Mouse (Mus musculus) frontal cortex, postnatal 10 days (tissue): ENCODE data around the gene Rbm47.
A peak's percentile ranks its signal among the peaks of the same experiment; 100 is the strongest.

ENCODE experiments used
- DNase-seq, 2 experiments: peaks; one replicate each; pipeline ENCODE4 v3.0.0; 2022; ENCODE audit warnings: low spot score in 2 of 2, mixed read lengths in 1 of 2

Rbm47 gene

GRCm38 (mm10) chr5:66128948-66129347, 44.0 kb downstream of the Rbm47 start:
- no peak for DNase-seq

DNA sequence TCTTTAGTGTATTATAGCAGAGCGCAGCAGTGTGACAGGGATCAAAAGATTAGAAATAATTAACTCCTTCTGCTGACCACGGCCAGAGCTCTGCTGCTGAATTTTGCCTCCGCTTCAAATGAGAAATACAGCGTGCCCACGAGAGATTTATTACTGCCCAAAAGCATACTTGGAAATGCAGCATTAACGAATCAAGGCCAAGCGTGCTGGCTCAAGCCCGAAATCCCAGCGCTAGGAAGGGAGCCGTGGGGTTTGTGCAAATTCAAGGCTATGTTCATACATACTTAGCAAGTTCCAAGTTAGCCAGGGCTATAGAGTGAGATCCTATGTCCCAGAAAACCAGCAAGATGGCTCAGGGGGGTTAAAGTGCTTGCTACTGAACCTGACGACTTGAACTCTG, 47.5 kb downstream of the Rbm47 start:
- DNase-seq = no peak

GRCm38 (mm10) chr5:66124931-66125330, 48.0 kb downstream of the Rbm47 start:
- DNase-seq = no peak

- DNase-seq = no peak
Measured at GRCm38 (mm10) chr5:66124089-66124400, 48.9 kb downstream of the Rbm47 start.

- no peak for DNase-seq
Measured at GRCm38 (mm10) chr5:66123295-66124088, 49.4 kb downstream of the Rbm47 start.

GRCm38 (mm10) chr5:66121255-66121654, 51.7 kb downstream of the Rbm47 start:
- DNase-seq = no peak

DNA sequence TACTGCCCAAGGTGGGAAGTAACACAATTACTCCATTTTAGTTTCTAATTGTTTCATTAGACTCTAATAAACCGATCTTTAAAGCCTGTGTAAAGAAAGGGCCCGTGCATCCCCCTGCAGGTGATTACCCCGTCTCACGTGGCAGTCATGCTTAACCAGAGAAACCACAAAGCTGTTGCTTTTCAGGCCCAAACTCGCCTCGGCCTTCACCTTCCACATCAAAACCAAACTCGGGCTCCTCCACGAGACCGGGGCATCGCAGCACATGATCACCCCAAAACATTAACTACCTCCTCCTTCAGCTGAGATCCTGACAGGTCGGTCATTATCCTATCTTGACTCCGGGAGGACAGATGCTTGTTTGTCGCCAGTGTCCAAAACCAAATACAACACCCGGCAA, 58.2 kb downstream of the Rbm47 start:
- DNase-seq = no peak

DNA sequence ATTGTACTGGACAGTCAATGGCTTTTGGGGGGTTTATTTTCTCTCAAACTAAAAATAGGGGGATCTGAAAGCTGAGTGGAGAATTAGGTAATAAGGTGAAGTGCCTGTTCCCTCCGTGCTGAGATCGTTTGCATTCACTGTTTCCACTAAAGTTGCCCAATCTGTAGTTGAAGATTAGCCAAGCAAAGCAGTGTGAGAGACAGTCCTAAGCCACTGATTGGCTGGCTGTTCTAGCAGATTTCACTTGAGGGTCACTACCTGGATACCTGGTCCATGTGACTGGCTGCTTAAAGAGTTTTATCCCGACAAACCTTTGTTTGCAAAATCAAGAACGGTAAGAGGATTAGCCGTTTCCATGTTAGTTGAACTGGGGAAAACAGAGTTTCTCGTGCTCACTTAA, 58.7 kb downstream of the Rbm47 start:
- no peak for DNase-seq

GRCm38 (mm10) chr5:66112059-66112458, 60.9 kb downstream of the Rbm47 start:
- DNase-seq = peak; percentile 9 to 25

DNA sequence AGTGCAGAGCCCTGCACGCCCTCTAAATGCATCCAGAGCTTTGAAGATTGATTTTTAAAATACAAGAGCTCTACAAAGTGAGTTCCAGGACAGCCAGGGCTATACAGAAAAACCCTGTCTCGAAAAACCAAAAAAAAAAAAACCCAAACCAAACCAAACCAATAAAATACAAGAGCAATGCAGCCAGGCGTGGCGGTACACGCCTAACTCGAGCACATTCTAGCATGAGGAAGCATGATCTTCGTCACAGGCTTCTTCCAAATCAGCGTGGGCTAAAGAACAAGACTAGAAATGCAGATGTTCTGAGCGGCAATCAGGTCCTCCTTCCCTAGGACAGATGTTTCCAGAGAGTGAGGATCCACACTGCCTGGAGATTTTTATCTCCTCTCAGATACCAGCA, 66.5 kb downstream of the Rbm47 start:
- DNase-seq = no peak

- DNase-seq = no peak
Measured at GRCm38 (mm10) chr5:66105946-66106345, 67.0 kb downstream of the Rbm47 start.

GRCm38 (mm10) chr5:66105366-66105765, 67.6 kb downstream of the Rbm47 start:
- no peak for DNase-seq

DNA sequence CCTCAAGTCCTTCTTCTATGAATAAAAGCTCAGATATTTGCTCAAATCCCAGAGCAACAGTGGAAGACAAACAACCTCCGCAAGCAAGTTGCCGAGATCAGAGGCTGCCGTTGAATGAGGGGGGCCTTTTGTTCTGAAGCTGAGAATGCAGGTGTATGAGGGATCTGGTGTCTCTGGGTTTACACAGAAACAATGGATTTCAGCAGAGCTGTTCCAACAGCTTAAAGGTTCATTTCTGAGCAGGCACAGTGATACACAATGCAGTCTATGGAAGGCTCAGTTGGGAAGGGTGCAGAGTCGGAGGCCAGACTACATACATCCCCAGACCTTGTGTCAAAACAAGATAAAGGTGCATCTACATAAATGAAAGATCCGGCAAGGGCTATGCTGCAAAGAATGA, 69.5 kb downstream of the Rbm47 start:
- no peak for DNase-seq

GRCm38 (mm10) chr5:66102821-66103220, 70.1 kb downstream of the Rbm47 start:
- no peak for DNase-seq

DNA sequence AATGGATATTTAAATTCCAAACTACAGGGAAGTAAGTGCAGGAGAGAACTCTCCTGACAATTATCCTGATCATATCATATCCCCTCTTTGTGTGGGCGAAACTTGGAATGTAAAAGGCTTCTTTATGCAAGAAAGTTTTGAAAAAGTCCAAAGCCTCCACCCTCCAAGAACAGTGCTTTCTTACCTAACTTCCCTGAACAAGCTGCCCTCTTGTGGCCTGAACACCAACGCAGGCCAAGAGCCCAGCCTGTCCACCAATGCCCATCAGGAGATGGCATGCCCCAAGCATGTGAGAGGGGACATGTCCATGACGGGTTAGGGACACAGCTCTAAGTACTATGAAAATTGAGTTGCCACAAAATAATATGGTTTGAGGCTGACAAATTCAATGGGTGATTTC, 71.3 kb downstream of the Rbm47 start:
- DNase-seq = no peak

GRCm38 (mm10) chr5:66100322-66100721, 72.6 kb downstream of the Rbm47 start:
- DNase-seq = no peak

DNA sequence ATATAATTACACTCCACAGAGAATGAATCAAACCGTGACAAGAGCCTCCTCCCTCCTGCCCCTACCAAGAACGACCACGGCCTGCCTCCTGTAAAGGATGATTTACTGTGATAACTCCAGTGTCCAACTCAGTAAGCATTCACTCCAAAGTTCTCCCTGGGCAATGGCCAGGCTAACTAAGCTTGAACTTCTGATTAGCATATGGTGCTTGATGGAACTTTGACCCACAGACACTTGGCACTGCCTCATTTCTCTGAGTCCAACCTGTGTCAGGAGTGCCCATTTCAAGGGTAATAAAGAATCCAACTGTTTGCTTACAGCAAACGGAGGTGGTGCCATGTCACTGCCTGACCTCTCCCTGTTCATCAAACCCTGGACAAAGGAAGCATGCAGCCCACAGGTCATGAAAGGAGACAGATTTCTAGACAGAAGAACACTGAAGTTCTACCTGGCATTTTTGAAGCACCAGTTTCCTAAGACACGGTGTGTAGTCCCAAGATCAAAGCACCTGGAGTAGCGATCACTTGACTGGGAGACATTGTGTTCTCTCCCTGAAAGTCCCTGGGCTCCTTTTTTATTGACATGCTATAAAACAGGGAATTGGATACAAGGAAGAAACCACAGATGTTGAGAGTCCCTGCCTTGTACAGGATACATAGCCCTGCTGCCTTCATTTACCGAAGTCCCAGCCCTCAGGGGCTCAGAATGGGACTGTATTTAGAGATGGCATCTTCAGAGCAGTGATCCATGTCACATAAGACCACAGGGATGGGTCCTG, 74.6 kb downstream of the Rbm47 start:
- no peak for DNase-seq

DNA sequence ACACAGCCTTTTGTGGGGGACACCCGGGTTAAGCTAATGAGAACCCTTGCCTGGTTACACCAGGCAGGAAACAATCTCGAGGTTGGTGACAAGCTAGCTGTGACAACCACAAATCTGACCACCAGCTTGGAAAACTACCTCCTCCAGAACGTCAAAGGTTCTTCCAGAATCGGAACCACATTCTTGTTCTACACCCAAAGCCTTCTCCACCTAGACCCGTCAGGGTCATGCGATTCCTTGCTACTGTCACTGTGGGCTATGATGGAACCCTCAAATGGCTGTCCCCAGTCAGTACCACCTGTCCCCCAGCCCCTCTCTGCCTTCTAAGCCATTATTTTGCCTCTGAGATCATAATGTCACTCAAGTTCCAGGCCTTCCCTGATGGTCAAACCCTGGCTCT, 76.8 kb downstream of the Rbm47 start:
- no peak for DNase-seq

DNA sequence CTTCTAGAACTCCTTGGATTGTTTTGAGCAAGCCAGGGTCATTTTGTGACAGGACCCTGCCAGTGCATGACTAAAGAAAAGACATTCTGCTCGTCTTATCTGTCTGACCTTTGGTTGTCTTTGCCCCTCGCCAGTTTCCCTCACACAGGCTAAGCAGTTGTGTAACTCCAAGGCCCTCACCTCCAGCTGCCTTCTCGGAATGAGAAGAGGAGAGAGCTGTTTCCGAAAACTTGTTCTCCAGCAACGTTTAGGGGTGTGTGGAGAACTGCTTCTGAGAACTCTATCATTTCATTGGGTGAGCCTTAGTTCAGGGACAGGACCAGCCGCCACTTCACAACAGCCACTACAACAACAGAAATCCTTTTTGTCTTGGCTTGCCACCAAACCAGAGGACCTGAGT, 77.8 kb downstream of the Rbm47 start:
- DNase-seq = no peak

GRCm38 (mm10) chr5:66090037-66090436, 82.9 kb downstream of the Rbm47 start:
- no peak for DNase-seq

DNA sequence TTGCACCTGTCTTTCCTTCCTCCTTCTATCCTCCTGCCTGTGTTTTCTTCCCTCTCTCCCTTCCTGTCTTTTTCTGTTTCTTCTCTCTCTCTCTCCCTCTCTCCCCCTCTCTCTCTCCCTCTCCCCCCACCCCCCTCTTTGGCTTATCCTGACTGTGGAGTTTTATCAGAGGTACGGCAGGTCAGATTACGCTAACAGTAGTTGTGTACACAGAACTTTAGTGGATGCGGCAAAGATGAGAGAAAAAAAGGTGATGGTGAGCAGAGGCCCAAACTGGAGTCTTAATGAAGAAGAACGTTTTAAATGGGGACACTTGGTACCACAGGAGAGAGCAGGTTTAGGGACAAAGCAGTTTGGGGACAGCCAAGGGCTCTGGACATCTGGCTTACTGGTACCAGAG, 83.3 kb downstream of the Rbm47 start:
- DNase-seq = no peak

GRCm38 (mm10) chr5:66088902-66089295, 84.0 kb downstream of the Rbm47 start:
- DNase-seq = no peak

- no peak for DNase-seq
Measured at GRCm38 (mm10) chr5:66088247-66088901, 84.5 kb downstream of the Rbm47 start.
